Mouse (Mus musculus) midbrain, embryonic 10.5 days (tissue): ENCODE data around the gene Cnn1. TPM values are rescaled to one million over a fixed set of nuclear protein-coding genes. Genes with fewer than 3 reads are reported as not detected.
A peak's percentile ranks its signal among the peaks of the same experiment; 100 is the strongest.

Source experiments
- DNase-seq: peaks from one replicate; pipeline ENCODE4 v3.0.0-alpha.2; 2017; ENCODE audit warnings: low spot score
- H3K27ac ChIP-seq: fragments of 300-500 bp; sonication (generic); replicated peaks from 2 replicates; pipeline ENCODE4 v1.5.1; 2016; ENCODE audit warnings: mild to moderate bottlenecking
- H3K27me3 ChIP-seq: fragments of 300-500 bp; sonication (generic); 2 replicates; pipeline ENCODE4 v1.6.1; 2016; ENCODE audit warnings: low read depth, mild to moderate bottlenecking; ENCODE audit not compliant: poor library complexity, severe bottlenecking
- H3K36me3 ChIP-seq: fragments of 300-500 bp; sonication (generic); 2 replicates; pipeline ENCODE4 v1.6.1; 2016; ENCODE audit warnings: mild to moderate bottlenecking, moderate library complexity
- H3K4me1 ChIP-seq: fragments of 300-500 bp; sonication (generic); 2 replicates; pipeline ENCODE4 v1.6.1; 2016
- H3K4me3 ChIP-seq: fragments of 300-500 bp; sonication (generic); 2 replicates; pipeline ENCODE4 v1.5.1; 2016; ENCODE audit warnings: mild to moderate bottlenecking, moderate library complexity
- H3K9me3 ChIP-seq: fragments of 300-500 bp; sonication (generic); replicated peaks from 2 replicates; pipeline ENCODE4 v1.6.1; 2016; ENCODE audit warnings: mild to moderate bottlenecking
- WGBS: fragments of 180-500 bp; shearing (Covaris S2); methylation state at CpG from one replicate; pipeline ENCODE4 v1.1.7; 2016; 5-methylcytosine and 5-hydroxymethylcytosine counted together
- microRNA-seq: library from miRNA; unstranded; fragments of <30 nt; microRNA quantifications from one replicate; pipeline ENCODE4, GENCODE M21; 2017
- polyA plus RNA-seq: library from polyadenylated mRNA; unstranded; fragments of >200 nt; fragmentation: Nextera tagmentation; extraction: Ambion mirVana; gene quantifications from 2 replicates; pipeline ENCODE4 v1.2.1, GENCODE M21; 2016

Cnn1 gene
- polyA plus RNA-seq, 1 experiment from 2014 or later = 1.0 TPM

GRCm38 (mm10) chr9:22156497-22157245, 57.7 kb downstream of the Cnn1 start, which contains the start of gene Pigyl:
Pigyl (plus strand) TSS chr9:22156846.
- Histone ChIP-seq H3K9me3 (no peaks in the 10 kb centered on the region), H3K36me3 (peaks cover 5% of the 10 kb centered on the region), H3K4me1 (peaks cover 20% of the 10 kb centered on the region), H3K4me3 (peak within 1 kb of the TSS; percentile 74), H3K27ac (peak within 1 kb of the TSS; percentile 91), H3K27me3 (peaks cover 12% of the 10 kb centered on the region)
- peak; percentile 99 for DNase-seq
- WGBS = 1% methylated on average over 65 of the region's 65 CpGs

DNA sequence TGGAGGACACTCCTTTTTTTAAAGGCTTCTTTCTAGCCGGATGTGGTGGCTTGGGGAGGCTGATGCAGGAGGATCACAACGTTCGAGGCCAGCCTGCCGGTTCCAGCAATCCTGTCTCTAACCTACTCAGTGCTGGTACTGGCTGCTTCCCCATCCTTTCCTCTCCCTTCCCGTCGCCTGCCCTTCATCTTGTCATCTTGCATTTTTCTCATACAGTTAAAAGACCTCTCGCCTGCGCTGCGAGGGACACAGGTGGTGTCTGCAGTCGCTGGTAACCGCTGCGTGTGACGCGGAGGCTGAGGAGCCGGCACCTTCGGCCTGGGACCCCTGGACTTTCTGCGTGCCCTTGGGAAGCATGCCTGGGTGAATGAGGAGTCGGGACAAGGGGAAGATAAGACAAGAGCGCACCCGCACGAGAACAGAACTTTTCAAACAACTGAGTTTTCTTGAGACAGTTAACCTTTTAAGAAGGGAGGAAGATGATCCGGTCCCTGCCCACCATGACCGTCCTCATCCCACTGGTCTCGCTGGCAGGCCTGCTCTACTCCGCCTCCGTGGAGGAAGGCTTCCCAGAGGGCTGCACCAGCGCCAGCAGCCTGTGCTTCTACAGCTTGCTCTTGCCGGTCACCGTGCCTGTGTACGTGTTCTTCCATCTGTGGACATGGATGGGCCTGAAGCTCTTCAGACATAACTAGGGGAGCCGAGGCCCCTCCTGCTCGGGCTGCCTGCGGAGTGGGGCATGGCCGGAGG, 58.7 kb downstream of the Cnn1 start:
- Histone ChIP-seq H3K27ac (peak overlapping the region; percentile 91), H3K27me3 (peaks cover 12% of the 10 kb centered on the region), H3K9me3 (no peaks in the 10 kb centered on the region), H3K4me3 (peak overlapping the region; percentile 74), H3K36me3 (peaks cover 5% of the 10 kb centered on the region), H3K4me1 (peaks cover 20% of the 10 kb centered on the region)
- 69% methylated on average over 34 of the region's 34 CpGs for WGBS
- no peak for DNase-seq

Small RNAs within 50 kb of the gene (microRNA-seq; reads per million reads assigned to microRNA genes)
- gene Mir7084 = 0.90 reads per million

Other genes starting within 250 kb of the Cnn1 start
- 22.0 and 23.5 TPM in 2 replicates for gene Dock6, start 246.6 kb upstream of the Cnn1 start, polyA plus RNA-seq
- 8.3 and 9.7 TPM in 2 replicates for gene Rab3d, start 181.0 kb upstream of the Cnn1 start, polyA plus RNA-seq
- 4.2 and 4.6 TPM in 2 replicates for gene Ccdc159, start 171.7 kb upstream of the Cnn1 start, polyA plus RNA-seq
- 39.0 and 39.2 TPM in 2 replicates for gene Tmem205, start 171.7 kb upstream of the Cnn1 start, polyA plus RNA-seq
- 14.7 and 22.4 TPM in 2 replicates for gene Plppr2, start 162.2 kb upstream of the Cnn1 start, polyA plus RNA-seq
- 8.1 and 8.6 TPM in 2 replicates for gene Swsap1, start 143.5 kb upstream of the Cnn1 start, polyA plus RNA-seq
- gene Epor, start 135.7 kb upstream of the Cnn1 start, polyA plus RNA-seq = 8.9 and 10.2 TPM in 2 replicates
- 3.0 and 3.7 TPM in 2 replicates for gene Rgl3, start 109.8 kb upstream of the Cnn1 start, polyA plus RNA-seq
- 5.7 and 6.3 TPM in 2 replicates for gene Ccdc151, start 96.6 kb upstream of the Cnn1 start, polyA plus RNA-seq
- gene Prkcsh, start 96.4 kb upstream of the Cnn1 start, polyA plus RNA-seq = 108 and 112 TPM in 2 replicates
- 16.7 and 26.8 TPM in 2 replicates for gene Elavl3, start 47.2 kb upstream of the Cnn1 start, polyA plus RNA-seq
- gene Gm49318, start 28.0 kb upstream of the Cnn1 start, polyA plus RNA-seq = not detected in 2 replicates
- 11.7 and 12.6 TPM in 2 replicates for gene Zfp653, start 27.8 kb upstream of the Cnn1 start, polyA plus RNA-seq
- gene Ecsit, start 13.8 kb upstream of the Cnn1 start, polyA plus RNA-seq = 41.1 and 44.1 TPM in 2 replicates
- gene Elof1, start 18.0 kb downstream of the Cnn1 start, polyA plus RNA-seq = 251 and 265 TPM in 2 replicates
- 20.2 and 20.9 TPM in 2 replicates for gene Acp5, start 36.5 kb downstream of the Cnn1 start, polyA plus RNA-seq
- 57.8 and 60.3 TPM in 2 replicates for gene Pigyl, start 57.6 kb downstream of the Cnn1 start, polyA plus RNA-seq
- gene Zfp872, start 88.9 kb downstream of the Cnn1 start, polyA plus RNA-seq = 0.25 TPM in 2 replicates
- 10.4 and 11.6 TPM in 2 replicates for gene Zfp809, start 126.5 kb downstream of the Cnn1 start, polyA plus RNA-seq
- 5.7 and 6.8 TPM in 2 replicates for gene Zfp599, start 160.7 kb downstream of the Cnn1 start, polyA plus RNA-seq
- 23.1 and 30.3 TPM in 2 replicates for gene Zfp810, start 208.4 kb downstream of the Cnn1 start, polyA plus RNA-seq